Mouse (Mus musculus): ENCODE measurements around the gene Akr1b8.
"Not testable (repeated sequence)": the region's sequence is repeated elsewhere in the genome, so short reads cannot be mapped to it uniquely, and the experiment has no call there.

Gene Akr1b8

DNA sequence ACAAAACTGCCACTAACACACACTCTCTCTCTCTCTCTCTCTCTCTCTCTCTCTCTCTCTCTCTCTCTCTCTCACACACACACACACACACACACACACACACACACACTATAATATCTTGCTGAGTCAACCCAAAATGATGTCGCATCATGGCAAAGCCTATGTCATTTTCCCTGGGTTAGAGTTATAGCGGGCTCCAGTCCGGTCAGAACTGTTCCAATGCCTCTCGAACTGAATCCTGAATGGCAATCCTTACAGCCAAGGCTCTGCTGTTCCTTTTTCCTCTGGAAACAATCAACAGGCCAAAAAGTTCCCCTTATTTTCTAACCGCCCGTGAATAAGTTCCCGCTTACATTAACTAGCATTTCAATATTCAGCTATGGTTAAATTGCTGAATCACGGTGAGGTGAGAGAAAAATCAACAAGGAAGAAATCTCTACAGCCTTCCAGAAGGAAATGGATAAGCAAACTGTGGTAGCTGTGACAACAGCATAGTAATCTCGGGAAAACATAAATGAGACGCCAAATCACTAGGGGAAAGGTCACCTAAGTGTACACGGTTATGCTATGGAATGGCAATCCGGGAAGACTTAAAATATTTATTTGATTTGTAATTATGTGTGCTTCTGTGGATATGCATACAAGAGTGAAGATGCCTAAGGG lies 3.8 kb upstream of the Akr1b8 start:
- DNase-seq (ENCODE audit: low read depth), result no peak

DNA sequence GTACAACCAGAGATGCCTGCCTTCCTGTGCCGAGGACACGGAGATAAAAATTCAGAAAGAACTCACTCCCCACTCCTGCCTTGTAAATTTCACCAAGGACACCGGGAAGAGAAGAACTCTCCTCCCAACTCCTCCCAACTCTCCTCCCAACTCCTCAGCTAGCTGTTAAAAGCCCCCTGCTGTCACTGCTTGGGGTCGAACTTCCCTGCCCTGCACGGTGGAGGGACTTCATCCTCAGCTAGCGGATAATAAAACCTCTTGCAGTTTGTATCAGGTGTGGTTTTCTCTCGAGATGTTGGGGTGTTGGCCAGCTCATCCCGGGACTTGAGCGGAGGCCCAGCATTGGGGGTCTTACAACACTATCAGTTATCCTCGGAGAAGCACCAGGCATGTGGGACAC lies 2.4 kb upstream of the Akr1b8 start:
- not testable (repeated sequence) for DNase-seq (ENCODE audit: low read depth)

DNA sequence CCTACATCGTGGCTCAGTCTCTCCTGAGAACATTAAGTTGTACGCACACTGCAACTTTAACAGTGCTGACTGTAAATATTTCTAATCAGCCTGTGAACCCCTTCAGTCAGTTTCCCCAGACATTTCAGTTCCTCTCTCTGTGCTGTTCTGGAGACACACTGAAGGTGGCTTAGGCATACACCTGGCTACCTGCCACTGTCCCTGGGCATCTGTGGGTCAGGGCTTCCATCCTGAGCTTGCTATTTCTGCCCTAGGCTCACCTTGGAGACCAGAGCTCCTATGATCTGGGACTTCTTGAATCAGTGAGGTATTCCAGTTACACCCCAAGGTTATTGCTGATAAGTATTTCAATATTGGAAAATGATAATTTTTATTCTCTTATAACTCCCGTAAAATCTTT lies 1.5 kb upstream of the Akr1b8 start:
- no peak for DNase-seq (ENCODE audit: low read depth)

DNA sequence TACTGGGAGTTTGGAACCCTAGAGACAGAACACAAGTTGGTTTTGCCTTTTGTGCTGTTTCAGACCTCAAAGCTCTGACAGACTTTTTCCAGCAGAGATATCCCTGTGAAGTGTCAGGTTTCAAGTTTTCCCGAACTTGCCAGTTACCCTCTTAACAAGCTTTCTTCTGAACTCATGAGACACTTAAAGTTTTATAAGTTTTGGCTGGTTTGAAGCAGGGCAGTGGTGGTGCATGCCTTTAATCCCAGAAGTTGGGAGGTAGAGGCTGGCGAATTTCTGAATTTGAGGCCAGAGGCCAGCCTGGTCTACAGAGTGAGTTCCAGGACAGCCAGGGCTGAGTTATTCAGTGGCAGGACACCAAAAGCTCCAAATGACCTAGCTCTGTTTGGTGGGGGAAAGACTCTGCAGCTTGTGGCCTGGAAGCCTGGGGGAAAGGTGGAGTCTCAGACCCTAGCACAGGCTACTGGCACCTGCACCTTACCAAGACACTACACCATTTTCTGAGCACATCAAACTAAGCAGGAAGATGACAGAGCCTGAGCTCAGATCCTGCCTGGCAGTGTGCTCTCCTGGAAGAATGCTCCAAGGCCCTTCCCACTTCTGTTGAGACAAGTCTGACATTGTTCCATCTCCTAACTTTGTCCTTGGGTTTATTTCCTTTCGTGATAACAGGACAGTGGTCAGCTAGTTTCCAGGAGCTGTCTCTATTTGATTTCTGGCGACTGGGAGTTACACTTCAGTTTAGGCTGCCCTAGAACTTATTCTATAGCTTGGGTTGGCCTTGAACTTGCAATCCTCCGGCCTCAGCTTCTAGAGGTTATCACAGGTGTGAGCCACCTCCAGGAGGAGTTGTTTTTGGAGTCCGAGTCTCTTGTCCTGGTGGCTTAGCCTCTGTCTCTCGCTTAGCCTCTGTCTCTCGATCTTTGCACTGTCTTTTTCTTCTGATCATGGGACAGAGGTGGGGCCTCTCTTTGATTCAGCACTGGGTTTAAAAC lies 732 bp downstream of the Akr1b8 start:
- DNase-seq (ENCODE audit: low read depth), result no peak

DNA sequence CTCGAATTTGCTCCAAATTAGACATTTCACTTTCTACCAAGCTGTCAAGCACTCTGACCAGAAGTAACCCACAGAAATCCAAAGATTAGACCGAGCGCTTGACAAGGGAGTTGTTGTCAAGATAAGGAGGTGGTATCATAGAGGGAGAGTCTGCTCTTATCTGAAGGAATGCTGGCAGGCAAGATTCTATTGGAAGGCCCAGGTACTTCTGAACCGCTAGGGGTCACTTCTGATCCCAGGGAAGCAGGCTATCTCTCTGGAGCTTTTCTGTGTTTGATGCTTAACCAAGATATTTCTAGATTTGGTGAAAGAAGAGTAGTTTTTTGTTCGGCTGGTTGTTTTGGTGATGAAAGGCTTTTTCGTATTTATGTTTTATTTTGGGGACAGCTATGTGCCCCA lies 1.4 kb downstream of the Akr1b8 start:
- no peak for DNase-seq (ENCODE audit: low read depth)

DNA sequence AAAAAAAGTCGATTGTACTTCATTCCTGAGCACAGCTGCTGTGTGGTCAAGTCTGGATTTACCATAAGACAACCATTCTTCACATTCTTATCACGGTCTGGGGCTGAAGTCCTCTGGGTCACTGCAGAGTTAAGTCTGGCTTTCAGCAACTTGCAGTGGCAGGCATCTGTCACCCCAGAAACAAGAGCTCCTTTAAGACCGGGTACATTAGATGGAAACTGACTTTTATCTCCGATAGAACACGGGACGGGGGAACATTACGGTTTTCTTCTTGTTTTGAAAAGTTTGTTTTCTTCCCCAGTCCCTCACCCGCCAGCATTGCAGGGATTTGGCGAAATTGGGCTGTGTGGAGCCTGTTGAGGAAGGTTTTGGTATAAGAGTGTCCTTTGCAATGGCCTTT lies 1.9 kb downstream of the Akr1b8 start:
- no peak for DNase-seq (ENCODE audit: low read depth)

DNA sequence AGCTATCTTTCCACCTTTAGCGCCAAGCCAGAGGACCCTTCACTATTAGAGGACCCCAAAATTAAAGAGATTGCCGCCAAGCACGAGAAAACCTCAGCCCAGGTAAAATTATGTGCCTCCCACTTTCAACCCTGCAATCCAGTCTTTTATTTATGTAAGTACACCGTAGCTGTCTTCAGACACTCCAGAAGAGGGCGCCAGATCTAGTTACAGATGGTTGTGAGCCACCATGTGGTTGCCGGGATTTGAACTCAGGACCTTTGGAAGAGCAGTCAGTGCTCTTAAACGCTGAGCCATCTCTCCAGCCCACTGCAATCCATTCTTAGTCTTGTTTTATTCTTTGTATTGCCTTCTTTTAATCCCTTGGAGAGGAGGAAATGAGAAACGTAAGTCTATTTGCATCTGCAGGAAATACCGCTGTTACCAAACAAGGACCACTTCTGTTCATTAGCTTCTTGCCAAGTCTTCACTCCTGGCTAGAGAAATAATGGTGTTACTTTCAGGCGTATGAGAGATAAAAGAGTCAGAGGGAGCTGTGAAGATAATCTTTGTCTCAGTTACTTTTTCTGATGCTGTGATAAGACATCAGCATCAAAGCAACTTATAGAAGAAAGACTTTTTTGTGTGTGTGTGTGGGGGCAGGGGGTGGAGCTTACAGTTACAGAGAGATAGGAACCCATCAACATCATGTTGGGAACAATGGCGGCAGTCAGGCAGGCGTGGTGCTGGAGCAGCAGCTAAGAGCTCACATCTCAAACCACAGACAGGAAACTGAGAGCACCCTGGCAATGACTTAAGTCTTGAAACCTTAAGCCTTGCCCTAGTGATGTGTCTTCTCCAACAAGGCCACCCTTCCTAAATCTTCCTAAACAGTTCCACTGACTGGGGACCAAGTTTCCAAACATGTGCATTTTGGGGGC lies 10.6 kb downstream of the Akr1b8 start:
- no peak for DNase-seq (ENCODE audit: low read depth)

DNA sequence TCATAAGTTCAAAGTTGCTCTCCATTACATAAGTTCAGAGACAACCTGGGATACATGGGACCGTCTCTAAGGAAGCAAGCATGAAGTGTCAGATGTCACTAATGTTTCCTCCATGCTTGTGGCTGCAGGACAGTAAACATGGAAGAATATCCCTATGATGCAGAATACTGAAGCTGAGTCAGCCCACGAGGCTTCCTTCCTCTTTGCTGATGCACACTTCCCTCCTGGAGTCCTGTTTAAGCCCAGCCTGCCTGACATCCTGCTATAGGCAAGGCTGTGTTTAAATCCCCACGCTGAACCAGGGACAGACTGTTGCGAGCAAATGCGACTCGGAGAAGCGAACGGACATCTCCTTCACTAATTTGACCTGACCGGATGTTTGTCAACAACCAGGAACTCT lies 14.1 kb downstream of the Akr1b8 start:
- no peak for DNase-seq (ENCODE audit: low read depth)

DNA sequence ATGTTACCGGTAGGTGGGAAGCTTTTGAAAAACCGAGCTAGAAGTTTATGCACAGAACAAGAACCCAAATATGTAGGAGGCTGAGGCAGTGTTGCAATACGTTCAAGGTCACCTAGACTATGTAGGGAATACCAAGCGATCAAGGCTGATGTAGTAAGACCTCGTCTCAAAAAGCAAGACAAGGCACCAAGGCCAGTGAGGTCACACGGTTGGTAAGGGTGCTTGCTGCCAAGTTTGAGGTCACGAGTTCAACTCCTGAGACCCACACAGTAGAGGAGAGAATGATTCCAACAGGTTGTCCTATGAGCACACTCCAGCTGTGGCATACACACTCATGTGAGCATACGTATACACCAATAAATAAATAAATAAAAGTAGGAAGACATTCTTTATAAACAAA lies 16.2 kb downstream of the Akr1b8 start:
- no peak for DNase-seq (ENCODE audit: low read depth)

DNA sequence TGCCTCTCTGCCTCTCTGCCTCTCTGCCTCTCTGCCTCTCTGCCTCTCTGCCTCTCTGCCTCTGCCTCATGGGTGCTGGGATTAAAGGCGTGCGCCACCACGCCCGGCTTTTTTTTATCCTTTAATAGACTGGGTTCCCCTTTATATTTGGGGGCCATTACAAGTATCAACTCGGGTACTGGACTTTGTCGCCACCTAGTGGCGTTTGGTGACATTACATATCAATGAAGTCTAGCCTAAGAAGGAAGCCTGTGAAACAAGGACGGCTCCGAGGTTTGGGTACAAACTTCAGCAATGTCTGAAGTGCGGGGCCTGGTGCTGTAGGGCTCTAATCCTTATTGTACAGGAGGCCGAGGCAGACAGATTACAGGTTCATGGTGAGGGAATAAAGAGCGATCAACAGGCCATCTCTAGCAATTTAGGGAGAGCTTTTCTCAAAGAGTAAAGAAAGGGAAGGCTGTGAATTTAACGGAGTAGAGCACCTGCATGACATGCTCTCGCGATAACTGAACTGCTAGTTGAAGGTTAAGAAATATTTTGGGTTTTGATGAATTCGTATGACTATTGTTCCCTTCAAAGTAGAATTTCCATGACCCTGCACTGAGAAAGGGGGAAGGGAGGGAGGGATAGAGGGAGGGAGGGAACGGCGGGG lies 17.9 kb downstream of the Akr1b8 start:
- peak; percentile 48 for DNase-seq (ENCODE audit: low read depth)

DNA sequence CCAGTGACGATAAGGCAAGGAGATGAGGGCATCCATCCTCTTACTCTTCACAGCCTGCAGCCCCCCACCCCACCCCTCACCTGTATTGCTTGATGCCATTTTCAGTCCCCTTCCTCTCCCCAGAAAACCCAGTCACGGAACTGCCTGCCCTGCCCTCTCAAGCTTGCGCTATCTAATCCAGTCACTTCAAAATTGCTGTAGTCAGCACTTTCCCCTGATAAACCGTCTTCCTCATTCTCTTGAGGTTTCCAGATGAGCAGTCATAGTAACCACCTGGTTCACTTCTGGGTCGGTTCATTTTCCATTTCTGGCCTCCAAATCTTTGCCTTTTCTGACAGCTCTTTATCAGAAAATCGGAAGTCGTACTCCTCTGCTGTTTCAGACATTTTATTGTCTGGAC lies 19.9 kb downstream of the Akr1b8 start:
- DNase-seq (ENCODE audit: low read depth), result no peak

DNA sequence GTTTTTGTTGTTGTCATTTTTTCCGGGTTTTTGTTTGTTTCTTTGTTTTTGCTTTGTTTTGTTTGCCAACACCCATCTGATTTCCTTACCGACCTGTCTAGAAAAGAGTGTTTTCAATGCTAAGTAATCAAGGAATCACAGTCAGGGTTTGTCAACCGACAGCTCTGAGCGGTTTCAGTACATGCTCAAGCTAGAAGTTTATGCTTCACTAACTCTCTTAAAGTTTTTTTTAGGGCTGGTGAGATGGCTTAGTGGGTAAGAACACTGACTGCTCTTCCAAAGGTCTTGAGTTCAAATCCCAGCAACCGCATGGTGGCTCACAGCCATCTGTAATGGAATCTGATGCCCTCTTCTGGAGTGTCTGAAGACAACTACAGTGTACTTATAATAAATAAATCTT lies 22.0 kb downstream of the Akr1b8 start:
- DNase-seq (ENCODE audit: low read depth), result not testable (repeated sequence)

DNA sequence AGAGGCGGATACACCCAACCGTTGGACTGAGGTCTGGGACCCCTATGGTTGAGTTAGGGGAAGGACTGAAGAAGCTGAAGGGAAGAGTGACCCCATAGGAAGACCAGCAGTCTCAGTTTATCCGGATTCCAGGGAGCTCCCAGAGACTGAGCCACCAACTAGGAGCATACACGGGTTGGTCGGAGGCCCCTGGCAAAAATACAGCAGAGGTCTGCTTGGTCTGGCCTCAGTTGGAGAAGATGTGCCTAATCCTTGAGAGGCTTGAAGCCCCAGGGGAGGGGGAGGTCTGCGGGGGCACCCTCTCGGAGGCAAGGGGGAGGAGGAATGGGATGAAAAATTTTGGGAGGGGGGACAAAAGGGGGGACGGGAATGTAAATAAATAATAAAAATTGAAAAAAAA lies 29.5 kb downstream of the Akr1b8 start:
- no peak for DNase-seq (ENCODE audit: low read depth)

DNA sequence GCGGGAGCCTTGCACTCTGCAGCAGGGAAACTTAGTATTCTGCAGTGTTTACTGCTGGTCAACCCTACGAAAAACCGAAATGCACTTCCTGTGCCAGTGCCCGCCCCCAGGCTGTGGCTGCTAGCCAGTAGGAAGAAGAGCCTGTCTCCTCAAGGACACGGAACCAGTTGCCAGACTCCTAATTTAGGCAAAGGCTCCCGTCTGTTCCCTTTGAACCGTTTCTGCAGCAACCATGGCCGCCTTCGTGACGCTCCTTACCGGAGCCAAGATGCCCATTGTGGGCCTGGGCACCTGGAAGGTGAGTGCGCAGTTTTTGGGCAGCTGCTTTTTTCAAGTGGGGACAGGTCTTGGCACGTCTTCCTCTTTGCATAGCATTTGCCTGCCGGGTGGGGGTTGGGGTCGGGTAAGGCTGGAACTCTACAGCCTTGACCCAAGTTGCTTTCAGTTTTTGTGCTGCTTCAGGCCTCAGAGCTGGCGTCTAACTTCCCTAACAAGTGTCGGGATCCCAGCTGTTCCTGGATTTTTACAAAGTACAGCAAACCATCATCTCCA lies 30.3 kb downstream of the Akr1b8 start, which contains the start of gene Akr1b10:
Akr1b10 (plus strand) TSS at position 109 of the 552 bp plus-strand sequence.
- peak; percentile 34 for DNase-seq (ENCODE audit: low read depth)

DNA sequence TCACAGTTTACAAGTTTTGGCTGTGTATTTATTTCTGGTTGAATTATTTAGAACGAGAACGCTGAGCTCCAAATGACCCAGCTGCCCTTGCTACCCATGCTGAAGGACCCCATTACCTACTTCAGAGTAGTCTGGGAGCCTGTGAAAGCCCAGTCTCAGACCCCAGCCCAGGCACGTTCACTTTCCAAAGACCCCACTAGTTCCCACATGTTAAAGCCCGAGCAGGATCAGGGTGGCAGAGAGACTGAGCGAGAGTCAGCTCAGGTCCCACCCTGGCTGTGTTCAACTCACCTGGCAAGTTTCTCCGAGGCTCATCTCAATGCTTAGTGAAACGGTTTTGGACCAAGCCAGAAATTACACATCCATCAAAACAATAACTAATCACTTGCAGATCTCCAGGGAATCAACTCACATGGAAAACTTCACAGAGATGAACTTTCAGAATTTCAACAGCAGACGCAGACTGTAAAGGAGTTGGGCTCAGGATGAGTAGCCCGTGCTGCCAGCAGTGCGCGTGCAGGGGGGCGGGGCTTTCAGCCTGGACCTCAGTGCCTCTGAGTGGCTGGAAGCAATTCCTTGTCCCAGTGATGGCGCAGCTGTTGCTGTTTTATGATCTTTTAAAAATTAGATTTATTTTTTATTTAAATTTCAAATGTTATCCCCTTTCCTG lies 30.9 kb downstream of the Akr1b8 start:
- peak; percentile 9 for DNase-seq (ENCODE audit: low read depth)

DNA sequence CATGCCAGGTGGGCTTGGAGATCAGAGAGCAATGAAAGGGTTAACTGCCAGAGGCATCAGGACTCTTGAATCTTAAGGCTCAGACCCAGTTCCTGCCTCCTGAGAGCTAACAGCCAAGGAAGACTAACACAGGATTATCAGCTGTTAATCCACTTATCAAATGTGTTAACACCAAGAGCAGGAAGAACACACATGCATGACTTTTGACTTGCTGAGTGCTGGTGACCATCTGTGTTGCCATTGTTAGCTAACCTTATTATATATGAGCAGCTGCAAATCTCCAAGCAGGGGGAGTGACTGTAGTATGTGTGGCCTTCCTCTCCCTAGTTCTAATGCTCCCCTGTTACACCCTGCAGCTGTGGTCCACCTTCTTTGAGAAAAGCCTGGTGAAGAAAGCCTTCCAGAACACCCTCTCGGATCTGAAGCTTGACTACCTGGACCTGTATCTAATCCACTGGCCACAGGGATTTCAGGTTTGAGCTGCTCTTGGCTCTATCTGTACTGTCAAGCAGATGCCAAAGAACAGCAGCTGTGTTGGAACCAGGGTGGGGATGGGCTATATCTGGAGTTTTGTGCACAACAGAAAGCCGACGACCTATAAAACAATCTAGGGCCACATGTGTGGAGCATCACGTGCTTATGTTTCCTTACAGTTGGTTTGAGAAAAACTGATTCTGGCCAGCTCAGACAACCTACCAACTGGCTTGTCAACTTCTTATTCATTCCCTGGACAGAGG lies 34.7 kb downstream of the Akr1b8 start:
- DNase-seq (ENCODE audit: low read depth), result no peak

DNA sequence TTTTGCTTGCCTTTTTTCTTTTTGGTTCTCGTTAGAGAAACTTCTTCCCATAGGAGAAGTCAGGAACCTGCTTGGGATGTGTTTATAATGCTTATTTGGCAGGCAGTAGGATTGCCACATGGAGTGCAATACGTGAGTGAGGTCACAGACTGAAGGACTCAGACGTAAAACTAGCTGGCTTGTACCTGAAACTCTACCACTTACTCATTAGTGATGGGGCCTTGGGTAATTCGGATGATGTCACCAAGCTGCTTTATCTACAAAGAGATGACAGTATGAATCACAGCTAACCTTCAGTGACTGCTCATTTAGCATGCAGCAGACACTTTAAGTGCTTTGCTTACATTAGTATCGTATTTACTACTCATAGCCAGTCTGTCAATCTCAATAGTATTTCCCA lies 42.0 kb downstream of the Akr1b8 start:
- DNase-seq (ENCODE audit: low read depth), result no peak

DNA sequence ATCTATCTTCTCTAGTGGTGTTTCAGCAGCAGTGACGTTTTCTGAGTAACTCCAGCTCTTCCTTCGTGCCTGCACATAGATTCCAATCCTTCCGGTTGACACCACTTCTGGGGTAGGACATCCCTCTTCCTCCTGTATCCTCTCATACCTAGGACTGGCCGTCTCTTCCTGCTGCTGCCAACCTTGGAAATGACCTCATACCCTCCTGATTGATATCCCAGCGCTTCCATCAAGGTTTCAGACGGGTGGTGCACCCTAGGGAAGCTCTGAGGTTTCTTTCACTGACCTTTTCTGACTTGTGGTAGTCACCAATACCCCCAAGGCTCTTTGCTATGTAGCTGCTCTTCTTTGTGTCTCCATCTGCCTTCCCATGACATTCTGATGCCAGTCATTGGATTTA lies 44.5 kb downstream of the Akr1b8 start:
- DNase-seq (ENCODE audit: low read depth), result no peak

DNA sequence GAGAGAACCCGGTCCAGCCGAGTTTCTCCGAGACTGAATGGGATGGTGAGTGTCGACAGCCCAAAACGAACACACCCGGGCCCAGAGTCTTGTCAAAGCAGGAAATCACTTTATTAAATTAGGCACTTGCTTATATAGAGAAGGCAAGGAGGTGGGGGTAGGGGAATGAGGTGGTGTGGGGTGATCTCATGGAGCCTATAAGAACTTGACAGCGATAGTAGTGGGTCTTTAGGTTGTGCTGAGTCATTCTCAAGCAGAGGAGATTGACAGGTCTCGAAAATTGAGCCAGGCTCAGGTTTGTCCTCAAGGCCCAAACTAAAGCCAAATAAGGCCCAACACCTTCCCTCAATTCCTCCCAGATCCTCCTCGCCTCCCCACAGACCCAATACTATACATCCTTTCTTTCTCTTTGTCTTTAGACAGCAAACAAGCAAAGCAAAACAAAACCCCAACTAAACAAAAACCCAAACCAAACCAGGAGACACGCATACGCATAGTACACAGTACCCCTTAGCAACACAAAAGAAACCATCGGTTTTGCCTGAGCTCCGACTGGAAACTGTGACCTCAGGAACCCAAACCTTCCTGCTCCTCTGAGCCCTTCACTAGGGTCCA lies 45.8 kb downstream of the Akr1b8 start:
- DNase-seq (ENCODE audit: low read depth), result no peak

DNA sequence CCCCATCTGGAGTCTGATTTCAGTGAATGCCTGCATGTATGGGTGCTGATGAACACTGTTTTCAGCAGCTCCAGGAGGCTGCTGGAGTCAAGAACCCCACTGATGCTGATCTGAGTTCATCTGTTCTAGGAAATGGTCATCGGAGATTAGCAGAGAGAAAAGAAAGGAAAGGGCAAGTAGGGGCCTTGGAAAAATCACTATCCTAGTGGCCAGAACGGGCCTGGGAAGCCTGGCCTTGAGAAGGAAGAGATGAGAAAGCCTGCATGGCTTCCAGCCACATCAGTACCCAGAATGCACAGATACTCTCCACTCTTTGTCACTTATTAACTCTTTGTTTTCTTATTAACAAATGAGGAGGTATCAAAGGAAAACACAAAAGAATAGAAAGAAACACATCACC lies 46.8 kb downstream of the Akr1b8 start:
- DNase-seq (ENCODE audit: low read depth), result no peak

Data from fibroblast of lung, adult 2 months (primary cell).